Mouse (Mus musculus) liver, embryonic 14.5 days (tissue): ENCODE measurements at regions not wholly inside any gene's neighbourhood (a gene's known extent, or its start where the extent isn't known, plus 50 kb on each side); places are given as distances from the start of the nearest gene placed in this dataset.

Experiments
- ATAC-seq: fragments of 200-750 bp; cut with Nextera tagmentation; 2 replicates; pipeline ENCODE4 v1.8.0; 2017; ENCODE audit warnings: moderate number of reproducible peaks, mild to moderate bottlenecking, moderate library complexity; ENCODE audit not compliant: insufficient read depth
- DNase-seq, 3 experiments: peaks; one replicate each; pipeline ENCODE4 v3.0.0-alpha.2; 2012 to 2013; ENCODE audit warnings: low read depth in 3 of 3, low spot score in 3 of 3
- H3K27ac ChIP-seq: fragments of 300-500 bp; sonication (generic); 2 replicates; pipeline ENCODE4 v1.5.1; 2014; ENCODE audit warnings: moderate library complexity, mild to moderate bottlenecking, control low read depth, inconsistent platforms
- H3K27me3 ChIP-seq: fragments of 300-500 bp; sonication (generic); 2 replicates; pipeline ENCODE4 v1.6.1; 2014; ENCODE audit warnings: mild to moderate bottlenecking, low read length, moderate library complexity; ENCODE audit not compliant: control insufficient read depth, insufficient read depth
- H3K36me3 ChIP-seq: fragments of 300-500 bp; sonication (generic); replicated peaks from 2 replicates; pipeline ENCODE4 v1.6.1; 2014; ENCODE audit warnings: low read depth; ENCODE audit not compliant: control insufficient read depth, insufficient read depth
- H3K4me1 ChIP-seq, 2 experiments: fragments of 200-500 bp in 1 of 2; fragments of 300-500 bp in 1 of 2; sonication (generic) in 1 of 2; replicated peaks; 2 replicates each; pipeline ENCODE4 v1.6.1; 2012 to 2014; ENCODE audit warnings: antibody characterized with exemption in 1 of 2, inconsistent platforms in 1 of 2, low read length in 1 of 2; ENCODE audit not compliant: control insufficient read depth in 2 of 2, insufficient read depth in 2 of 2
- H3K4me2 ChIP-seq: fragments of 300-500 bp; sonication (generic); 2 replicates; pipeline ENCODE4 v1.6.1; 2014; ENCODE audit warnings: low read depth, mild to moderate bottlenecking, control low read depth, moderate library complexity
- H3K4me3 ChIP-seq, 2 experiments: fragments of 200-500 bp in 1 of 2; fragments of 300-500 bp in 1 of 2; sonication (generic) in 1 of 2; 2 replicates each; pipeline ENCODE4 v1.5.1; 2012 to 2014; ENCODE audit warnings: low read depth in 2 of 2, low read length in 2 of 2, mild to moderate bottlenecking in 2 of 2, control low read depth in 1 of 2, inconsistent platforms in 1 of 2, moderate library complexity in 1 of 2; ENCODE audit not compliant: insufficient read depth in 1 of 2
- H3K9ac ChIP-seq: fragments of 300-500 bp; sonication (generic); replicated peaks from 2 replicates; pipeline ENCODE4 v1.6.1; 2014; ENCODE audit warnings: mild to moderate bottlenecking, control low read depth, moderate library complexity
- H3K9me3 ChIP-seq: fragments of 300-500 bp; sonication (generic); 2 replicates; pipeline ENCODE4 v1.6.1; 2016; ENCODE audit warnings: low read length, mixed read lengths; ENCODE audit not compliant: control insufficient read depth
- CTCF ChIP-seq: IDR thresholded peaks from 2 replicates; pipeline ENCODE4 v1.5.1; 2016; ENCODE audit warnings: antibody characterized with exemption, low read depth, control low read depth
- EP300 ChIP-seq: IDR thresholded peaks from 2 replicates; pipeline ENCODE4 v1.6.1; 2016; ENCODE audit warnings: antibody characterized with exemption, low read depth
- WGBS: fragments of 180-500 bp; shearing (Covaris S2); extraction: QIAGEN DNeasy Blood & Tissue Kit; methylation state at CpG from one replicate; pipeline ENCODE4 v1.1.7; 2014; ENCODE audit not compliant: insufficient replicate concordance; 5-methylcytosine and 5-hydroxymethylcytosine counted together

- Histone ChIP-seq H3K4me1 (no peaks in the 10 kb centered on the region), H3K36me3 (no peaks in the 10 kb centered on the region), H3K27ac (no peak overlapping the region), H3K4me2 (no peak overlapping the region), H3K4me3 (no peak overlapping the region), H3K9me3 (no peaks in the 10 kb centered on the region), H3K27me3 (no peaks in the 10 kb centered on the region), H3K9ac (no peak overlapping the region)
- WGBS = 48% methylated on average over 4 of the region's 4 CpGs
- no peak for TF ChIP-seq CTCF
- no peak for TF ChIP-seq EP300
- ATAC-seq = no peak
- no peak for DNase-seq
These were observed 530.0 kb upstream of the Kdm8 start for GRCm38 (mm10) chr7:124914479-124914878.

GRCm38 (mm10) chr7:124914972-124915371 is 529.5 kb upstream of the Kdm8 start:
- Histone ChIP-seq H3K9me3 (no peaks in the 10 kb centered on the region), H3K9ac (no peak overlapping the region), H3K4me3 (no peak overlapping the region), H3K36me3 (no peaks in the 10 kb centered on the region), H3K4me2 (no peak overlapping the region), H3K4me1 (no peaks in the 10 kb centered on the region), H3K27me3 (no peaks in the 10 kb centered on the region), H3K27ac (no peak overlapping the region)
- DNase-seq = no peak
- TF ChIP-seq EP300 (no peak), CTCF (no peak)
- ATAC-seq = no peak
- 51% methylated on average over 6 of the region's 6 CpGs for WGBS

GRCm38 (mm10) chr7:124915637-124916036 is 528.8 kb upstream of the Kdm8 start:
- Histone ChIP-seq H3K4me2 (no peak overlapping the region), H3K4me1 (no peaks in the 10 kb centered on the region), H3K27ac (no peak overlapping the region), H3K27me3 (no peaks in the 10 kb centered on the region), H3K4me3 (no peak overlapping the region), H3K36me3 (no peaks in the 10 kb centered on the region), H3K9ac (no peak overlapping the region), H3K9me3 (no peaks in the 10 kb centered on the region)
- ATAC-seq (no peak), DNase-seq (no peak)
- 36% methylated on average over 5 of the region's 5 CpGs for WGBS
- TF ChIP-seq EP300 (no peak), CTCF (no peak)

- 54% methylated on average over 5 of the region's 5 CpGs for WGBS
- ATAC-seq (no peak), DNase-seq (no peak)
These were observed 526.8 kb upstream of the Kdm8 start for GRCm38 (mm10) chr7:124917606-124918120.

GRCm38 (mm10) chr7:124922806-124923205 is 521.7 kb upstream of the Kdm8 start:
- TF ChIP-seq EP300 (no peak), CTCF (no peak)
- Histone ChIP-seq H3K9ac (no peak overlapping the region), H3K27me3 (no peaks in the 10 kb centered on the region), H3K4me2 (no peak overlapping the region), H3K4me1 (no peaks in the 10 kb centered on the region), H3K27ac (no peak overlapping the region), H3K36me3 (no peaks in the 10 kb centered on the region), H3K9me3 (no peaks in the 10 kb centered on the region), H3K4me3 (no peak overlapping the region)
- DNase-seq (no peak), ATAC-seq (no peak)
- 63% methylated on average over 7 of the region's 7 CpGs for WGBS

More at GRCm38 (mm10) chr7:124917606-124918120, 526.8 kb upstream of the Kdm8 start:
- Histone ChIP-seq H3K9ac (no peak overlapping the region), H3K4me3 (no peak overlapping the region), H3K4me1 (no peaks in the 10 kb centered on the region), H3K27ac (no peak overlapping the region), H3K27me3 (no peaks in the 10 kb centered on the region), H3K4me2 (no peak overlapping the region), H3K36me3 (no peaks in the 10 kb centered on the region), H3K9me3 (no peaks in the 10 kb centered on the region)
- TF ChIP-seq EP300 (no peak), CTCF (no peak)
